Mouse (Mus musculus) neural tube, embryonic 11.5 days (tissue): Measurements from ENCODE around the gene Eaf1. TPM values are rescaled to one million over a fixed set of nuclear protein-coding genes. Genes with fewer than 3 reads are reported as not detected.

ENCODE experiments used
- ATAC-seq: fragments of 200-750 bp; cut with Nextera tagmentation; 2 replicates; pipeline ENCODE4 v1.8.0; 2017; ENCODE audit warnings: moderate number of reproducible peaks, mild to moderate bottlenecking, moderate TSS enrichment, moderate library complexity; ENCODE audit not compliant: insufficient read depth, low FRiP score, low TSS enrichment
- DNase-seq: peaks from one replicate; pipeline ENCODE4 v3.0.0-alpha.2; 2015; ENCODE audit warnings: low spot score
- H3K27ac ChIP-seq: fragments of 300-500 bp; sonication (generic); 2 replicates; pipeline ENCODE4 v1.5.1; 2014; ENCODE audit warnings: low read depth, mild to moderate bottlenecking, low read length
- H3K27me3 ChIP-seq: fragments of 300-500 bp; sonication (generic); 2 replicates; pipeline ENCODE4 v1.6.1; 2014; ENCODE audit warnings: mild to moderate bottlenecking, low read length, mixed read lengths; ENCODE audit not compliant: control insufficient read depth, insufficient read depth
- H3K36me3 ChIP-seq: fragments of 300-500 bp; sonication (generic); 2 replicates; pipeline ENCODE4 v1.6.1; 2014; ENCODE audit warnings: mild to moderate bottlenecking, low read length, moderate library complexity, mixed read lengths; ENCODE audit not compliant: control insufficient read depth, insufficient read depth
- H3K4me1 ChIP-seq: fragments of 300-500 bp; sonication (generic); 2 replicates; pipeline ENCODE4 v1.6.1; 2014; ENCODE audit warnings: low read length, mixed read lengths; ENCODE audit not compliant: control insufficient read depth, insufficient read depth
- H3K4me2 ChIP-seq: fragments of 300-500 bp; sonication (generic); 2 replicates; pipeline ENCODE4 v1.6.1; 2014; ENCODE audit warnings: low read depth, mild to moderate bottlenecking, moderate library complexity
- H3K4me3 ChIP-seq: fragments of 300-500 bp; sonication (generic); 2 replicates; pipeline ENCODE4 v1.5.1; 2014; ENCODE audit warnings: low read depth, low read length
- H3K9ac ChIP-seq: fragments of 300-500 bp; sonication (generic); 2 replicates; pipeline ENCODE4 v1.6.1; 2014; ENCODE audit warnings: mild to moderate bottlenecking, low read length
- H3K9me3 ChIP-seq: fragments of 300-500 bp; sonication (generic); 2 replicates; pipeline ENCODE4 v1.6.1; 2016; ENCODE audit warnings: low read length; ENCODE audit not compliant: control insufficient read depth
- WGBS: fragments of 180-500 bp; shearing (Covaris S2); extraction: QIAGEN DNeasy Blood & Tissue Kit; methylation state at CpG from one replicate; pipeline ENCODE4 v1.1.7; 2014; 5-methylcytosine and 5-hydroxymethylcytosine counted together
- polyA plus RNA-seq: library from polyadenylated mRNA; unstranded; fragments of >200 nt; fragmentation: Nextera tagmentation; extraction: Ambion mirVana; gene quantifications from 2 replicates; pipeline ENCODE4 v1.2.1, GENCODE M21; 2014

Eaf1 gene
- polyA plus RNA-seq, 1 experiment from 2014 or later = 21.8 TPM

GRCm38 (mm10) chr14:31495538-31495937 lies 1.3 kb downstream of the Eaf1 start:
- Histone ChIP-seq H3K4me1 (peaks cover 18% of the 10 kb centered on the region), H3K27ac (peak overlapping the region; percentile 80; the same call in 1 of the 2 replicates), H3K9ac (peak overlapping the region; percentile 93), H3K4me3 (peak overlapping the region; percentile 93), H3K4me2 (peak overlapping the region; percentile 96), H3K9me3 (no peaks in the 10 kb centered on the region), H3K36me3 (0 out of 2 replicates have a peak, but pooled peaks cover 2% of the 10 kb centered on the region), H3K27me3 (no peaks in the 10 kb centered on the region)
- DNase-seq (peak; percentile 15), ATAC-seq (no peak)
- WGBS = 9% methylated on average over 8 of the region's 8 CpGs

- H3K27ac ChIP-seq = no peak overlapping the region
- peak overlapping the region; percentile 93 for H3K4me3 ChIP-seq
- no peak for ATAC-seq
- WGBS = 61% methylated on average over 7 of the region's 7 CpGs
- peak overlapping the region; percentile 93 for H3K9ac ChIP-seq
- peaks cover 18% of the 10 kb centered on the region for H3K4me1 ChIP-seq
- H3K4me2 ChIP-seq = peak overlapping the region; percentile 96
- no peaks in the 10 kb centered on the region for H3K9me3 ChIP-seq
- no peaks in the 10 kb centered on the region for H3K27me3 ChIP-seq
- H3K36me3 ChIP-seq = 0 out of 2 replicates have a peak, but pooled peaks cover 2% of the 10 kb centered on the region
- DNase-seq = no peak
Measured at GRCm38 (mm10) chr14:31496241-31496646, 2.0 kb downstream of the Eaf1 start.

- WGBS = 79% methylated on average over 1 of the region's 1 CpGs
- Histone ChIP-seq H3K9me3 (no peaks in the 10 kb centered on the region), H3K27me3 (no peaks in the 10 kb centered on the region), H3K4me1 (peaks cover 12% of the 10 kb centered on the region), H3K4me3 (no peak overlapping the region), H3K36me3 (peaks cover 14% of the 10 kb centered on the region), H3K9ac (no peak overlapping the region), H3K27ac (no peak overlapping the region), H3K4me2 (no peak overlapping the region)
- ATAC-seq = no peak
- DNase-seq = no peak
Measured at GRCm38 (mm10) chr14:31499526-31499925, 5.3 kb downstream of the Eaf1 start.

GRCm38 (mm10) chr14:31503406-31503805 lies 9.2 kb downstream of the Eaf1 start:
- Histone ChIP-seq H3K4me1 (no peaks in the 10 kb centered on the region), H3K36me3 (peaks cover 35% of the 10 kb centered on the region), H3K4me2 (no peak overlapping the region), H3K9ac (no peak overlapping the region), H3K27me3 (no peaks in the 10 kb centered on the region), H3K27ac (no peak overlapping the region), H3K9me3 (no peaks in the 10 kb centered on the region), H3K4me3 (no peak overlapping the region)
- WGBS = 95% methylated on average over 13 of the region's 13 CpGs
- no peak for ATAC-seq
- no peak for DNase-seq

- ATAC-seq = no peak
- H3K9ac ChIP-seq = no peak overlapping the region
- no peak overlapping the region for H3K27ac ChIP-seq
- H3K4me2 ChIP-seq = no peak overlapping the region
- H3K4me3 ChIP-seq = no peak overlapping the region
- H3K36me3 ChIP-seq = peaks cover 39% of the 10 kb centered on the region
- 97% methylated on average over 6 of the region's 6 CpGs for WGBS
- no peaks in the 10 kb centered on the region for H3K9me3 ChIP-seq
- DNase-seq = no peak
- H3K4me1 ChIP-seq = no peaks in the 10 kb centered on the region
- no peaks in the 10 kb centered on the region for H3K27me3 ChIP-seq
Measured at GRCm38 (mm10) chr14:31506456-31506855, 12.3 kb downstream of the Eaf1 start.

- ATAC-seq = no peak
- Histone ChIP-seq H3K9me3 (no peaks in the 10 kb centered on the region), H3K4me1 (no peaks in the 10 kb centered on the region), H3K4me2 (no peak overlapping the region), H3K36me3 (peaks cover 23% of the 10 kb centered on the region), H3K4me3 (no peak overlapping the region), H3K9ac (no peak overlapping the region), H3K27ac (no peak overlapping the region), H3K27me3 (no peaks in the 10 kb centered on the region)
- no peak for DNase-seq
- WGBS = 90% methylated on average over 2 of the region's 2 CpGs
Measured at GRCm38 (mm10) chr14:31509911-31510310, 15.7 kb downstream of the Eaf1 start.

- no peaks in the 10 kb centered on the region for H3K4me1 ChIP-seq
- H3K4me3 ChIP-seq = no peak overlapping the region
- WGBS = 97% methylated on average over 3 of the region's 3 CpGs
- no peaks in the 10 kb centered on the region for H3K9me3 ChIP-seq
- H3K36me3 ChIP-seq = peaks cover 19% of the 10 kb centered on the region
- H3K27me3 ChIP-seq = no peaks in the 10 kb centered on the region
- H3K9ac ChIP-seq = no peak overlapping the region
- ATAC-seq (no peak), DNase-seq (no peak)
- H3K27ac ChIP-seq = no peak overlapping the region
- no peak overlapping the region for H3K4me2 ChIP-seq
Measured at GRCm38 (mm10) chr14:31510322-31510721, 16.1 kb downstream of the Eaf1 start.

GRCm38 (mm10) chr14:31515895-31516294 lies 21.7 kb downstream of the Eaf1 start:
- DNase-seq (no peak), ATAC-seq (no peak)
- Histone ChIP-seq H3K4me2 (no peak overlapping the region), H3K36me3 (no peaks in the 10 kb centered on the region), H3K4me1 (no peaks in the 10 kb centered on the region), H3K27ac (no peak overlapping the region), H3K9me3 (no peaks in the 10 kb centered on the region), H3K9ac (no peak overlapping the region), H3K4me3 (no peak overlapping the region), H3K27me3 (no peaks in the 10 kb centered on the region)
- 95% methylated on average over 2 of the region's 2 CpGs for WGBS

GRCm38 (mm10) chr14:31519165-31519564 lies 25.0 kb downstream of the Eaf1 start:
- Histone ChIP-seq H3K27me3 (no peaks in the 10 kb centered on the region), H3K9ac (no peak overlapping the region), H3K4me3 (no peak overlapping the region), H3K9me3 (no peaks in the 10 kb centered on the region), H3K27ac (no peak overlapping the region), H3K4me1 (no peaks in the 10 kb centered on the region), H3K36me3 (no peaks in the 10 kb centered on the region), H3K4me2 (no peak overlapping the region)
- no peak for DNase-seq
- 62% methylated on average over 3 of the region's 3 CpGs for WGBS
- no peak for ATAC-seq
